Mouse (Mus musculus) erythroblast, embryonic 14.5 days (primary cell): ENCODE data around the gene Vti1a.

Experiments used
- GATA1 ChIP-seq: IDR thresholded peaks from 2 replicates; pipeline ENCODE4 v1.6.1; 2012; ENCODE audit warnings: low read length, inconsistent platforms, mixed read lengths
- TAL1 ChIP-seq: IDR thresholded peaks from 3 replicates; pipeline ENCODE4 v1.6.1; 2012; ENCODE audit warnings: low read length, inconsistent platforms, mixed read lengths

- TF ChIP-seq GATA1 (no peak), TAL1 (no peak)
Observed at GRCm38 (mm10) chr19:55297489-55297888, 18.6 kb upstream of the Vti1a start.
